Mouse (Mus musculus) heart, embryonic 10.5 days (tissue): ENCODE measurements at regions not wholly inside any gene's neighbourhood (a gene's known extent, or its start where the extent isn't known, plus 50 kb on each side); places are given as distances from the start of the nearest gene placed in this dataset.

Source experiments
- DNase-seq: peaks from one replicate; pipeline ENCODE4 v3.0.0-alpha.2; 2017; ENCODE audit warnings: low spot score
- H3K27ac ChIP-seq: fragments of 300-500 bp; sonication (generic); 2 replicates; pipeline ENCODE4 v1.5.1; 2016; ENCODE audit warnings: mild to moderate bottlenecking
- H3K27me3 ChIP-seq: fragments of 300-500 bp; sonication (generic); 2 replicates; pipeline ENCODE4 v1.6.1; 2016; ENCODE audit warnings: mild to moderate bottlenecking; ENCODE audit not compliant: poor library complexity, insufficient read depth, severe bottlenecking
- H3K36me3 ChIP-seq: fragments of 300-500 bp; sonication (generic); 2 replicates; pipeline ENCODE4 v1.6.1; 2016; ENCODE audit warnings: mild to moderate bottlenecking, moderate library complexity
- H3K4me1 ChIP-seq: fragments of 300-500 bp; sonication (generic); 2 replicates; pipeline ENCODE4 v1.6.1; 2016; ENCODE audit warnings: mild to moderate bottlenecking
- H3K4me3 ChIP-seq: fragments of 300-500 bp; sonication (generic); 2 replicates; pipeline ENCODE4 v1.5.1; 2016; ENCODE audit warnings: mild to moderate bottlenecking, moderate library complexity
- H3K9me3 ChIP-seq: fragments of 300-500 bp; sonication (generic); 2 replicates; pipeline ENCODE4 v1.6.1; 2016; ENCODE audit warnings: mild to moderate bottlenecking, moderate library complexity
- WGBS: fragments of 180-500 bp; shearing (Covaris S2); methylation state at CpG from one replicate; pipeline ENCODE4 v1.1.7; 2016; 5-methylcytosine and 5-hydroxymethylcytosine counted together

DNA sequence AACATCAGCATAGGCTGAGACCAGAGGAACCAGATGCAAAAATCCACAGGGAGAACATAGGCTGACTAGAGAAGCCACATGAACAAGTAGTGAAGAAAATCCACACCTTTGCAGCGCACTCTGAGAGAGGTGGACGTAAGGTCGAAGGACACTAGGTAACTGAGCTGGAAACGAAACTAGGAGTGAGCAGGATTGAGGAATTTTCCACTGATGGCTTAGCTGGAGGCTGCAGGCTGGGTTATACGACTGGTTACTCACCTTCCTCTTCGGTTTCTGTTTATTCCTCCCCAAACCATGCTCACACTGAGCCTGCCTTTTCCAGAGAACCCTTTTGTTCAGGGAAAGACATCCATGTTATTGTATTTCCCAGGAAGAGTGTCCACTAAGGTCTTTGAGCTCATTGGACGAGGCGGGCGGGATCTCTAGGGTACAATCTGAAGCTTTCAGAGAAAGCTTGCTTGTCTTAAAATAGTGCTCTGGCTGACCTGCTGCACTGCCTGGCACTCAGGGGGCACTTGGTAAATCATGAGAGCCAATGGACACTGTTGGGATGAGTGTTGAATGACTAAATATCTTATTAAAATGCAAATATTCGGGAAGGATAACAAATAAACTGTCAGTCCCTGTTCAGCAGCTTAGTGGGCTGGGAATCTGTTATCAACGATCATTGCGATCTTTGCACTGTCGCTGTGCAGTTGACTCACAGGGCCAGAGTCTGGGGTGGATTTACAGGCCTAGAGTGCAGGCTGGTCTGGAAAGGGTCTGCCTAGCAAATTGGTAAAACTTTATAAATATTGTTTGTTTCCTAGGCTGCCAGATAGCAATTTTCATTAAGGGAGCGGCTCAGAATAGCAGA, 76.7 kb upstream of the Bbx start:
- H3K36me3 ChIP-seq, result no peaks in the 10 kb centered on the region
- H3K9me3 ChIP-seq, result no peaks in the 10 kb centered on the region
- no peaks in the 10 kb centered on the region for H3K27me3 ChIP-seq
- 74% methylated on average over 14 of the region's 14 CpGs for WGBS
- H3K27ac ChIP-seq, result no peak overlapping the region
- DNase-seq, result no peak
- H3K4me3 ChIP-seq, result no peak overlapping the region
- no peaks in the 10 kb centered on the region for H3K4me1 ChIP-seq

DNA sequence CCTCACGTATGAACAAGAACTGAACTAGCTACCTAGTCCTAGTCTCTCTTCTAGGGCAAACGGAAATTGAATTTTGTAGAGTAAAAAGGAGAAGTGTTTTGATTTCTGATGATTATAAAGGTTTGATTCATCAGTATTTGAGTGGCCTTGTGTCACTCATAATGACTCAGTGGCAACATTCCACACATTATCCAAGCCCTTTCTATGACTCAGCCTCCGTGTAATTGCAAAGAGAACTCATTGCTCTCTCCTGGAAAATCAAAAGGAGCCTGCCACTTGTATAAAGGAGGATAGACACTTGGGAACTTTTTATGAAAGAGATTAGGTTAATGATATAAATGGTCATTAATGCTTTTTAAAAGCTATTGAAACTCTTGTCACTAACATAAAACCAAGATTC, 72.4 kb upstream of the Bbx start:
- 68% methylated on average over 3 of the region's 3 CpGs for WGBS
- H3K27ac ChIP-seq, result no peak overlapping the region
- H3K36me3 ChIP-seq, result no peaks in the 10 kb centered on the region
- no peaks in the 10 kb centered on the region for H3K9me3 ChIP-seq
- H3K4me1 ChIP-seq, result no peaks in the 10 kb centered on the region
- H3K27me3 ChIP-seq, result no peaks in the 10 kb centered on the region
- no peak overlapping the region for H3K4me3 ChIP-seq
- DNase-seq, result no peak

DNA sequence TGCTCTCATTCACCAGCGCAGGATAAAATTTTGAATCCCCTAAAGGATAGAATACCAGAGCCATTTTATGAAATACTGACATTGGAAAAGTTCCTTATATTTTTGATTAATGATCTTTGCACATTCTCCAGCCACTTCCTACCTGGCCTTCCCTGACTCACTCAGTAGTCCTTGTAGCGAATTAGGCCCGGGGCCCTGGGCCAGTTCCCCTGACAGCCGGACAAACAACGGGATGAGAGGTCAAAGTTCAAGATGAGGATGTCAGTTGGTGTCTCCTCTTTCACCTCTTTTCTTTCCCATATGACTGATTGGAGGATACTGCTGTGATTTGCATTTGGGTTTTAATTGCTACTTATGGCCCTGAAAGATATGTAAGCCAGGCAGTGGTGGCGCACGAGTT, 66.7 kb upstream of the Bbx start:
- Histone ChIP-seq H3K9me3 (no peaks in the 10 kb centered on the region), H3K4me3 (no peak overlapping the region), H3K4me1 (no peaks in the 10 kb centered on the region), H3K27ac (no peak overlapping the region), H3K36me3 (no peaks in the 10 kb centered on the region), H3K27me3 (no peaks in the 10 kb centered on the region)
- WGBS, result 81% methylated on average over 7 of the region's 7 CpGs
- no peak for DNase-seq

DNA sequence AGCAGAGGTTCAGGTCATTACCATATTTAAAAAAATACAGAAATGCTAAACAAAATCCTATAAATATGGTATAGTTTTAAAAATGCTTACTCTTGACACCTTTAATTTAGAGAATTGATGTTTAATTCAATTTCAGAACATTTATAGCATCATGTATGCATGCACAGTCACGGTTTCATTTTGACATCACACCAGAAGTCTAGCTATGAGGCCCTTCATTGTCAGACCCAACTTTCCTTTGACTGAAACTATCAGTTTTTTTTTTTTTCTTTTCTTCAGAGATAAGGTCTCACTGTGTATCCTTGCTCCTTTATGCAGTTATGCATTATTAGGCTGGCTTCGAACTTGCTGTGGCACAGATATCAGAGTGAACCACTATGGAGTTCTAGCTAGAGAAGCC, 61.5 kb upstream of the Bbx start:
- Histone ChIP-seq H3K27me3 (no peaks in the 10 kb centered on the region), H3K27ac (no peak overlapping the region), H3K4me1 (no peaks in the 10 kb centered on the region), H3K36me3 (no peaks in the 10 kb centered on the region), H3K9me3 (no peaks in the 10 kb centered on the region), H3K4me3 (no peak overlapping the region)
- DNase-seq, result no peak
- WGBS, result 88% methylated on average over 2 of the region's 2 CpGs

DNA sequence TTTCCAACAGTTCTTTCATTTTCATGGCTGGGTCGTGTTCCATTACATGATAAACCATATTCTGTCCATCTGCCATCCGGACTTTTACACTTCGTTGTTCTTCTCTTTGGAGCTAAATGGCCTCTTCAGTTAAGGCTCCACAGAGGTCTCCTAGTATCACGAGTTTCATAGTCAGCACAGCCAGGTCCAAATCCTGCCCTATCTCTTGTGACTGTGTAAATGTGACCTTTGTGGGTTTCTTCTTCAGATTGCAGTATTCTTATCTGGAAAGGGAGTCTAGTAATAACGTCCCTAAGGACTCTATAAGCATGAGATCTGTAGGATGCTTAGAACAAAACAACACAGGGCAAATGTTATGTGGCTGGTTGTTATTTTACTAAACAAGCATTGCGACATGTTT, 57.1 kb upstream of the Bbx start:
- WGBS, result 74% methylated on average over 6 of the region's 6 CpGs
- DNase-seq, result no peak
- no peaks in the 10 kb centered on the region for H3K36me3 ChIP-seq
- no peaks in the 10 kb centered on the region for H3K27me3 ChIP-seq
- no peak overlapping the region for H3K27ac ChIP-seq
- no peaks in the 10 kb centered on the region for H3K9me3 ChIP-seq
- H3K4me3 ChIP-seq, result no peak overlapping the region
- no peaks in the 10 kb centered on the region for H3K4me1 ChIP-seq

DNA sequence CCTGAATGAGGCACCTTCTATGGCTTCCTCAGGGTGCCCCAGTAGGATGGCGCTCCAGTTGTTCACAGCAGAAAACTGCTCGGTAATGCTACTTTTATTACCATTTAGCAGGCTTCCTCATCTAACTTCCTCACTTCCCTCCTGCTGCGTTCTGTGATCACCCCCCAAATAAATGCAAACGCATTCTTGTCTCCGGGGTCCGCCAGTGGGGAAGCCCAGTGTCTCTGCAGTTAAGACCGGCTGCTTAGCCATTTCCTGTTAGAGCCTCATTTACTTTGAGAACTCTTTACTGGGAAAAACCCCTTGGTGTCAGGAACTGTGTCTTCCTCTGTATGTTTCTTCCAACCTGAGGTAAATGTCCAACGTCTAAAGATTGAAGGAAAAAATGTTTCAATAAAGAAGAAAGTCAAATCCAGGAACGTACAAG, 50.2 kb upstream of the Bbx start:
- Histone ChIP-seq H3K9me3 (no peaks in the 10 kb centered on the region), H3K4me3 (peak overlapping the region; percentile 33), H3K4me1 (peaks cover 8% of the 10 kb centered on the region), H3K27ac (0 out of 2 replicates have a peak overlapping the region, but pooled peaks have one; percentile 47), H3K27me3 (no peaks in the 10 kb centered on the region), H3K36me3 (no peaks in the 10 kb centered on the region)
- WGBS, result 31% methylated on average over 9 of the region's 9 CpGs
- DNase-seq, result no peak
